11 mouse cellular contexts compared by ENCODE assay signal in the genomic region with DNA sequence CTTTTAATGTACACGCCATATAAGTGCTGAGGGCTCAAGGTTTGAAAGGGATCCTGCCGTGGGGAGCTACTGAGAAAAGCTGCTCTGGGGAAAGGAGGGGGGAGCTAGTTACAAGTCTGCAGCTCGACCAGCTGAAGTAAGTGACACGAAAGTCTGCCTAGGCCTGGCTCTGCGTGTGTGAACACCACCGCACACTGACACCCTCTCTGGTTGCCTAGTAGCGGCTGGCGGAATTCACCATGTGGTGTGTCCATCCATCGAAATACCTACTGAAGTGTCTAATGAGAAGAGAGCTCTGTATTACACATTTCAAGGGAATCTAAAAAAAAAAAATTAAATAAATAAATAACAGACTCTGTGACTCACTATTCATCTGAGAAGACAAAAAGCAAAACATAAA.
DNase-seq lines count a peak whose midpoint lies in the region; ATAC-seq and TF ChIP-seq lines count a peak whose summit lies in the region.
"Had no signal": no experiment of that assay in that cellular context is flagged by ENCODE, and none has a peak within 500 bp of the region (broad histone marks: within the 10 kb centered on the region; RNA-seq: fewer than 3 reads in every experiment).

No protein-coding gene starts in this region.

- no peaks in the 10 kb centered on the region for H3K4me1 ChIP-seq in midbrain, embryonic 13.5 days (replicated peaks)
- no peaks in the 10 kb centered on the region for H3K4me1 ChIP-seq in midbrain, embryonic 11.5 days (ENCODE audit: control insufficient read depth, insufficient read depth, low read length)
- peaks cover 2% of the 10 kb centered on the region; the same call in 1 of the 2 replicates for H3K4me1 ChIP-seq in hindbrain, embryonic 12.5 days
- H3K4me1 ChIP-seq in heart, embryonic 10.5 days = no peaks in the 10 kb centered on the region
- no peaks in the 10 kb centered on the region for H3K4me1 ChIP-seq in intestine, postnatal 0 days (replicated peaks; ENCODE audit: control insufficient read depth, insufficient read depth, low read length)
- H3K4me1 ChIP-seq: limb, embryonic 15.5 days had no signal

- no peaks in the 10 kb centered on the region for H3K27me3 ChIP-seq in midbrain, embryonic 13.5 days
- H3K27me3 ChIP-seq in midbrain, embryonic 11.5 days (ENCODE audit: control insufficient read depth, insufficient read depth, low read length) = no peaks in the 10 kb centered on the region
- no peaks in the 10 kb centered on the region for H3K27me3 ChIP-seq in hindbrain, embryonic 12.5 days
- H3K27me3 ChIP-seq in heart, embryonic 10.5 days (ENCODE audit: insufficient read depth, poor library complexity, severe bottlenecking) = no peaks in the 10 kb centered on the region
- no peaks in the 10 kb centered on the region for H3K27me3 ChIP-seq in intestine, postnatal 0 days (replicated peaks; ENCODE audit: control insufficient read depth, insufficient read depth, low read length)
- H3K27me3 ChIP-seq: limb, embryonic 15.5 days; megakaryocyte, embryonic 14.5 days had no signal

- 43% methylated on average over 9 of the region's 9 CpGs for WGBS in midbrain, embryonic 13.5 days
- WGBS in midbrain, embryonic 11.5 days = 58% methylated on average over 9 of the region's 9 CpGs
- 42% methylated on average over 9 of the region's 9 CpGs for WGBS in hindbrain, embryonic 12.5 days
- WGBS in heart, embryonic 10.5 days = 77% methylated on average over 9 of the region's 9 CpGs
- 79% methylated on average over 9 of the region's 9 CpGs for WGBS in intestine, postnatal 0 days

- TF ChIP-seq CTCF in intestine, postnatal 0 days (IDR thresholded peaks at IDR 0.05; ENCODE audit: low read depth) = no peak

- H3K9ac ChIP-seq in midbrain, embryonic 13.5 days (replicated peaks) = no peak overlapping the region
- H3K9ac ChIP-seq in midbrain, embryonic 11.5 days (ENCODE audit: low read length) = no peak overlapping the region
- no peak overlapping the region for H3K9ac ChIP-seq in hindbrain, embryonic 12.5 days
- H3K9ac ChIP-seq in intestine, postnatal 0 days (ENCODE audit: low read depth, low read length) = no peak overlapping the region
- H3K9ac ChIP-seq: limb, embryonic 15.5 days had no signal

- H3K9me3 ChIP-seq in midbrain, embryonic 13.5 days = no peaks in the 10 kb centered on the region
- H3K9me3 ChIP-seq in midbrain, embryonic 11.5 days (ENCODE audit: control insufficient read depth, low read length) = no peaks in the 10 kb centered on the region
- no peaks in the 10 kb centered on the region for H3K9me3 ChIP-seq in hindbrain, embryonic 12.5 days (replicated peaks)
- H3K9me3 ChIP-seq in heart, embryonic 10.5 days = no peaks in the 10 kb centered on the region
- H3K9me3 ChIP-seq in intestine, postnatal 0 days (ENCODE audit: control insufficient read depth) = no peaks in the 10 kb centered on the region
- H3K9me3 ChIP-seq: limb, embryonic 15.5 days; megakaryocyte, embryonic 14.5 days had no signal

- H3K27ac ChIP-seq in midbrain, embryonic 13.5 days = no peak overlapping the region
- no peak overlapping the region for H3K27ac ChIP-seq in midbrain, embryonic 11.5 days (ENCODE audit: low read depth, low read length)
- H3K27ac ChIP-seq in hindbrain, embryonic 12.5 days = no peak overlapping the region
- no peak overlapping the region for H3K27ac ChIP-seq in heart, embryonic 10.5 days
- no peak overlapping the region for H3K27ac ChIP-seq in intestine, postnatal 0 days (ENCODE audit: low read depth, low read length)
- H3K27ac ChIP-seq: limb, embryonic 15.5 days had no signal

- DNase-seq in midbrain, embryonic 11.5 days (ENCODE audit: low spot score, missing footprints) = no peak
- DNase-seq in left cerebral cortex, adult 11 months (ENCODE audit: low spot score) = peak; percentile 33
- peak; percentile 28 for DNase-seq in right cerebral cortex, postnatal 25 days
- DNase-seq in heart, embryonic 10.5 days (ENCODE audit: low spot score) = no peak
- DNase-seq in lung, postnatal 4 days = no peak
- DNase-seq: kidney, adult 18-20 months had no signal

- no peak overlapping the region for H3K4me3 ChIP-seq in midbrain, embryonic 13.5 days (replicated peaks)
- no peak overlapping the region for H3K4me3 ChIP-seq in midbrain, embryonic 11.5 days (ENCODE audit: low read depth, low read length)
- H3K4me3 ChIP-seq in hindbrain, embryonic 12.5 days = no peak overlapping the region
- no peak overlapping the region for H3K4me3 ChIP-seq in heart, embryonic 10.5 days
- H3K4me3 ChIP-seq in intestine, postnatal 0 days (ENCODE audit: low read depth, low read length) = no peak overlapping the region
- H3K4me3 ChIP-seq: limb, embryonic 15.5 days; megakaryocyte, embryonic 14.5 days had no signal

- peak; percentile 55; the same call in 1 of the 2 replicates for ATAC-seq in midbrain, embryonic 13.5 days
- ATAC-seq in midbrain, embryonic 11.5 days (ENCODE audit: low FRiP score) = no peak
- 0 out of 2 replicates have a peak, but pooled peaks have one; percentile 63 for ATAC-seq in hindbrain, embryonic 12.5 days (ENCODE audit: low FRiP score)
- no peak for ATAC-seq in intestine, postnatal 0 days

- no peaks in the 10 kb centered on the region for H3K36me3 ChIP-seq in midbrain, embryonic 13.5 days
- no peaks in the 10 kb centered on the region for H3K36me3 ChIP-seq in midbrain, embryonic 11.5 days (ENCODE audit: control insufficient read depth, insufficient read depth, low read length)
- no peaks in the 10 kb centered on the region for H3K36me3 ChIP-seq in hindbrain, embryonic 12.5 days
- H3K36me3 ChIP-seq in heart, embryonic 10.5 days = no peaks in the 10 kb centered on the region
- H3K36me3 ChIP-seq in intestine, postnatal 0 days (ENCODE audit: control insufficient read depth, insufficient read depth) = no peaks in the 10 kb centered on the region
- H3K36me3 ChIP-seq: limb, embryonic 15.5 days had no signal

- no peak overlapping the region for H3K4me2 ChIP-seq in midbrain, embryonic 13.5 days (replicated peaks)
- H3K4me2 ChIP-seq in midbrain, embryonic 11.5 days = no peak overlapping the region
- H3K4me2 ChIP-seq in hindbrain, embryonic 12.5 days (replicated peaks) = no peak overlapping the region
- H3K4me2 ChIP-seq in intestine, postnatal 0 days (replicated peaks; ENCODE audit: low read depth) = no peak overlapping the region
- H3K4me2 ChIP-seq: limb, embryonic 15.5 days had no signal

Comparison
In these comparisons a context has a peak if more than half of its experiments do, and no peak if none do; other contexts are left out.
1. ATAC-seq: peak in midbrain, embryonic 13.5 days (single experiment) and hindbrain, embryonic 12.5 days (single experiment); none in midbrain, embryonic 11.5 days (single experiment) and intestine, postnatal 0 days (single experiment).
2. DNase-seq: peak in left cerebral cortex, adult 11 months (single experiment) and right cerebral cortex, postnatal 25 days (single experiment); none in midbrain, embryonic 11.5 days (single experiment), heart, embryonic 10.5 days (single experiment) and lung, postnatal 4 days (0 of 2).